Mouse (Mus musculus) stomach, embryonic 14.5 days (tissue): ENCODE measurements around the gene Tbx6. TPM values are rescaled to one million over a fixed set of nuclear protein-coding genes. Genes with fewer than 3 reads are reported as not detected.

Source experiments
- ATAC-seq: fragments of 200-750 bp; cut with Nextera tagmentation; 2 replicates; pipeline ENCODE4 v1.8.0; 2017; ENCODE audit warnings: low read depth, moderate TSS enrichment; ENCODE audit not compliant: insufficient number of reproducible peaks, insufficient read depth, low FRiP score
- H3K27ac ChIP-seq: fragments of 300-500 bp; sonication (generic); 2 replicates; pipeline ENCODE4 v1.5.1; 2014; ENCODE audit warnings: mild to moderate bottlenecking, low read length, moderate library complexity, mixed read lengths
- H3K27me3 ChIP-seq: fragments of 300-500 bp; sonication (generic); 2 replicates; pipeline ENCODE4 v1.6.1; 2014; ENCODE audit warnings: low read length, control low read depth, mixed read lengths; ENCODE audit not compliant: control insufficient read depth, insufficient read depth
- H3K36me3 ChIP-seq: fragments of 300-500 bp; sonication (generic); 2 replicates; pipeline ENCODE4 v1.6.1; 2014; ENCODE audit warnings: mild to moderate bottlenecking, control low read depth, low read length, moderate library complexity, mixed read lengths; ENCODE audit not compliant: control insufficient read depth, insufficient read depth
- H3K4me1 ChIP-seq: fragments of 300-500 bp; sonication (generic); 2 replicates; pipeline ENCODE4 v1.6.1; 2014; ENCODE audit warnings: low read length, control low read depth, mixed read lengths; ENCODE audit not compliant: control insufficient read depth, insufficient read depth
- H3K4me2 ChIP-seq: fragments of 300-500 bp; sonication (generic); replicated peaks from 2 replicates; pipeline ENCODE4 v1.6.1; 2014; ENCODE audit warnings: low read depth, low read length, control low read depth
- H3K4me3 ChIP-seq: fragments of 300-500 bp; sonication (generic); 2 replicates; pipeline ENCODE4 v1.5.1; 2014; ENCODE audit warnings: low read depth, low read length, control low read depth
- H3K9ac ChIP-seq: fragments of 300-500 bp; sonication (generic); replicated peaks from 2 replicates; pipeline ENCODE4 v1.6.1; 2014; ENCODE audit warnings: low read depth, mild to moderate bottlenecking, control low read depth, low read length, moderate library complexity, mixed read lengths
- H3K9me3 ChIP-seq: fragments of 300-500 bp; sonication (generic); 2 replicates; pipeline ENCODE4 v1.6.1; 2016; ENCODE audit warnings: low read depth, low read length, control low read depth; ENCODE audit not compliant: control insufficient read depth
- WGBS: fragments of 180-500 bp; shearing (Covaris S2); extraction: QIAGEN DNeasy Blood & Tissue Kit; methylation state at CpG from one replicate; pipeline ENCODE4 v1.1.7; 2014; 5-methylcytosine and 5-hydroxymethylcytosine counted together
- polyA plus RNA-seq: library from polyadenylated mRNA; unstranded; fragments of >200 nt; fragmentation: Nextera tagmentation; extraction: Ambion mirVana; gene quantifications from 2 replicates; pipeline ENCODE4 v1.2.1, GENCODE M21; 2014

The Tbx6 gene
- polyA plus RNA-seq, 1 experiment from 2014 or later = 0.56 TPM

DNA sequence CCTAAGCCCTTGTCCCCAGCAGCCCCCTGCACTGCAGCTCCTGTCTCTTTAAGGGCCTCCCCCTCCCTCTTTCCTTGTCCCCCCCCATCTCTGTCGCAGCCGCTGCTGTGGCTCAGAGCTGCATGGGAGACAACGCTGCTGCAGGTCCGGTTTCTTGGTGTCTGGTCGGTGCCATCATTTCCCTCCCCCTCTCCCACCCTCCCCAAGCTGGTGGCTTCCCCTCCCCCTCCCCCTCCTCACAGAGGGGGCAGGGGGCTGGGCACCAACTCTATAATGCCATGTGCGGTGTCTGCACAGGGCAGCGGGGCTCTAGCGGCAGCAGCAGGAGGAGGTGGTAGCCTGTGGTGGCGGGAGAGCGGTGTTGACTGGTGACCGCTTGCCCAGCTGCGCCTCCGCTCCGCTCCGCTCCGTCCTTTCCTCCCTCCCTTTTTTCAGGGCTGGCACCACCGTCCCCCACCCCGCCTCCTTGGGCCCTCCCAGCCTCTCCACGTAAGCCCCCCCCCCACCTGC is 42.0 kb downstream of the Tbx6 start:
- H3K4me1 ChIP-seq = no peaks in the 10 kb centered on the region
- H3K9ac ChIP-seq = no peak overlapping the region

DNA sequence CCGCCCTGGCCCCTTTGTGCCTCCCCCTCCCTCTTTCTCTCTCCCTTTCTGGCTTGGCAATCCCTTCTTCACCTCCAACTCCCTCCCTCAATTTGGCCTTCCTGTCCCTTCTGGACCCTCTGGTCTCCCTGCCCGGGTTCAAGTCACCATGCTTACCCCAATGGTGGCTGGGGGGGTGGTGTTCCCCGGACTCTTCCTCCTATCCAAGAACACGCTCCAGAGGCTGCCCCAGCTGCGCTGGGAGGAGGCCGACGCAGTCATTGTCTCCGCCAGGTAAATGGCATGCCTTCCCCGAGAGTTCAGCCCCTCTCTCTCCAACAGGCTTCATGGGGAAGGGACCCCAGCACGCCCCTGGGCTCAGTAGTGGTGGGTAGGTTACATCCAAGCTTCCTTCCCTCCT is 42.7 kb downstream of the Tbx6 start:
- ATAC-seq = no peak

More for the DNA sequence above, 42.0 kb downstream of the Tbx6 start:
- H3K4me3 ChIP-seq = peak overlapping the region; percentile 19
- H3K27me3 ChIP-seq = 0 out of 2 replicates have a peak, but pooled peaks cover 9% of the 10 kb centered on the region
- no peaks in the 10 kb centered on the region for H3K36me3 ChIP-seq
- H3K4me2 ChIP-seq = peak overlapping the region; percentile 33
- no peak overlapping the region for H3K27ac ChIP-seq
- no peaks in the 10 kb centered on the region for H3K9me3 ChIP-seq
- no peak for ATAC-seq
- 2% methylated on average over 17 of the region's 19 CpGs for WGBS

DNA sequence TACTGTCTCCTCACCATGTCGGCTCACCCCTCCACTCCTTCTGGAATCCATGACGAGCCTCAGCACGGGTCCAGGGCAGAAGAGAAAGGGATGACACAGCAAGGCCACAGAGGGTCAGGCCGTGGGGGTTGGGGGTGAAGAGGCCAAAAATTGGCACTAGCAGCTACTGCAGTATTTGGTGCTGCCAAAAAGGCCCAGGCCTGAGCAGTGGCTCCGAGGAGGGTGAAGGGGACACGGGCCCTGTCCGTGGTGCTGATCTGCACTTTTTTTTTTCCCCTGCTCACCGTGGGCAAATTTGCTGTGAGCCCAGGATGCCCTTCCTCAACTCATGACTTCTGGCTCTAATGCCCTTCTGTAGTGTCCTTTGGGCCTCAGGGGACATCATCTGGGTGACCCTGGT is 44.1 kb downstream of the Tbx6 start:
- Histone ChIP-seq H3K9ac (no peak overlapping the region), H3K27ac (no peak overlapping the region), H3K9me3 (no peaks in the 10 kb centered on the region), H3K4me2 (no peak overlapping the region), H3K27me3 (0 out of 2 replicates have a peak, but pooled peaks cover 9% of the 10 kb centered on the region), H3K4me3 (no peak overlapping the region), H3K36me3 (no peaks in the 10 kb centered on the region), H3K4me1 (no peaks in the 10 kb centered on the region)
- 23% methylated on average over 8 of the region's 8 CpGs for WGBS
- no peak for ATAC-seq

More for the DNA sequence above, 42.7 kb downstream of the Tbx6 start:
- H3K4me1 ChIP-seq = no peaks in the 10 kb centered on the region
- WGBS = 19% methylated on average over 10 of the region's 10 CpGs
- H3K27me3 ChIP-seq = 0 out of 2 replicates have a peak, but pooled peaks cover 9% of the 10 kb centered on the region
- H3K9ac ChIP-seq = no peak overlapping the region
- H3K4me3 ChIP-seq = no peak overlapping the region
- H3K4me2 ChIP-seq = no peak overlapping the region
- H3K27ac ChIP-seq = no peak overlapping the region
- no peaks in the 10 kb centered on the region for H3K9me3 ChIP-seq
- H3K36me3 ChIP-seq = no peaks in the 10 kb centered on the region

DNA sequence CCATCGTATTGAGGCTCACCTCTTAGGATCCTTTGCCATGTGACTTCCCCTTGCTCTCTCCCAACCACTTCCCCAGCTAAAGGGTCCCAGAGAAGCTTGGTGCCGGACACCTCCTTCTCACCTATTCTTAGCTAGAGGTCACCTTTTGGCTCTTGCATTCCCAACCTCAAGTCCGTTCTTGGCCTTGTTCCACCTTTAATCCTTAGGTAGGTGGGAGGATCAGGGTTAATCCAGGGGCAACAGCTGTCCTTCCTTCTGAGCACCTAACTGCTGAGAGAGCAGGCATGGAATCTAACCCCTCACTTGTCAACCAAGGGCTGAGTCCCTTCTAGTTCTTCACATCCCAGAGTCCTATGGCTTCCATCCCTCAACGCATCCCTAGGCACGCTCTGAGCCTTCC is 44.7 kb downstream of the Tbx6 start:
- H3K4me3 ChIP-seq = no peak overlapping the region
- no peaks in the 10 kb centered on the region for H3K9me3 ChIP-seq

DNA sequence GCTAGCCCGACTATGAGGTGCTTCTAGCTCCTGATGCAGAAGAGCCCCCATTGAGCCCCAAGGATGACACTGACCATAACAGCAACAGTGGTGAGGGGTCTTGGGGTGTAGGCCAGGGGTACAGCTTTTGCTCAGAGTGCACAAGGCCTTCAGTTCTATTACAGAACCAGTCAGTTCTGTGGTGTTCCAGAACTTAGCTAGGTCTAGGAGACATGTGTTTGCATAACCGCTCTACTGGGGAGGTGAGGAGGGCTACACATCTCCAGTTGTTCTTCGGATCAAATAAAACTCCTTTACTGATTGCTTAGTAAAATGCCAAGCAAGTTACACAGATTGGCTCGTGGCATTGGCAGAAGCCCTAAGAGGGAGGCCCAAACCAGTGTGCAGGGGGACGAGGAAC is 50.3 kb downstream of the Tbx6 start, which contains the start of gene 4930451I11Rik:
TSS of gene 4930451I11Rik (minus strand) at position 101 of the 400 bp plus-strand sequence.
- H3K9ac ChIP-seq = no peak within 1 kb of the TSS
- H3K9me3 ChIP-seq = no peaks in the 10 kb centered on the region
- 61% methylated on average over 5 of the region's 5 CpGs for WGBS
- ATAC-seq = no peak
- no peak within 1 kb of the TSS for H3K27ac ChIP-seq
- no peaks in the 10 kb centered on the region for H3K4me1 ChIP-seq
- peak within 1 kb of the TSS; percentile 25 for H3K4me3 ChIP-seq
- H3K4me2 ChIP-seq = peak within 1 kb of the TSS; percentile 46
- no peaks in the 10 kb centered on the region for H3K27me3 ChIP-seq
- H3K36me3 ChIP-seq = no peaks in the 10 kb centered on the region

More for the DNA sequence above, 44.7 kb downstream of the Tbx6 start:
- no peak for ATAC-seq
- Histone ChIP-seq H3K27me3 (0 out of 2 replicates have a peak, but pooled peaks cover 9% of the 10 kb centered on the region), H3K9ac (no peak overlapping the region), H3K36me3 (no peaks in the 10 kb centered on the region), H3K4me2 (no peak overlapping the region), H3K4me1 (no peaks in the 10 kb centered on the region), H3K27ac (no peak overlapping the region)
- WGBS = 67% methylated on average over 5 of the region's 5 CpGs

DNA sequence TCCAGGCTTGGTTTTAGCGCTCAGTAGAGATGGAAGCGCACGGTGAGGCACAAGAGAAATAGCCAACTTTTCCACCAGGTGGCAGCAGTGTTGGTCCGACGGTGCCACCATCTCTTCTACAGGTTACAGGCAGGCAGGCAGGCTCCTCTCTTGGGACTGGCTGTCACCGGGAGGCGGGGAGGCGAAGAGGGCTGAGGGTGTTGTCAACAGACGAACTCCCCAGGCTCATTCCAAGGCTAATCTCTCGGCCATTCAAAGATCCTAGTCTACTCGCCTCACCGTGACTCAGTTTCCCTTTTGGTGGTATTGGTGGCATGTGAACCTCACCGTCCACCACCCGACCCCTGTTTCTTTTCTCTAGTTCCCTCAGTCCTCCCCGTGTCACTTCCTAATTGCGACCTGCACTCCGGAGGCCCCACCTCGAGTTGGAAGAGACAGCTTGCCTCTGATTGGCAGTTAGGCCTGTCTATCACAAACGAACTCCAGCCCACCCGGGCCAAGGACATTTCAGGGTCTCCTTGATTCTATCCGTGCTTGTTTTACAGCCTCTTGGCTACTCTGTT is 50.8 kb downstream of the Tbx6 start:
- H3K36me3 ChIP-seq = no peaks in the 10 kb centered on the region
- ATAC-seq = peak; percentile 81; the same call in 1 of the 2 replicates
- H3K4me1 ChIP-seq = no peaks in the 10 kb centered on the region
- H3K4me3 ChIP-seq = peak overlapping the region; percentile 25
- H3K27me3 ChIP-seq = no peaks in the 10 kb centered on the region
- under 1% methylated on average over 21 of the region's 21 CpGs for WGBS
- no peak overlapping the region for H3K9ac ChIP-seq
- H3K27ac ChIP-seq = no peak overlapping the region
- no peaks in the 10 kb centered on the region for H3K9me3 ChIP-seq
- H3K4me2 ChIP-seq = peak overlapping the region; percentile 46

DNA sequence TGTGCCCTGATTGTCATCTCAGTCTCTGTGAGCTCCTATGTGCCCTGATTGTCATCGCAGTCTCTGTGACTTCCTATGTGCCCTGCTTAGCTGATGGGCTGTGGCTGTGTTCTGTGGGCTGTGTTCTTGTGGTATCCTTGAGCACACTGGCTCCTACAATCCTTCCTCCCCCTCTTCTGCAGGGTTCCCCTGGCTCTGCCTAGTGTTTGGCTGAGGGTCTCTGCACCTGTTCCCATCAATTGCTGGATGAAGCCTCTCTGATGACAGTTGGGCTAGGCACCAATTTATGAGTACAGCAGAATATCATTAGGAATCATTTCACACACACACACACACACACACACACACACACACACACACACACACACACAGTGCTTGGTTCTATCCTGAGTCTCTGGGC is 52.0 kb downstream of the Tbx6 start:
- Histone ChIP-seq H3K36me3 (no peaks in the 10 kb centered on the region), H3K9ac (no peak overlapping the region), H3K4me3 (no peak overlapping the region), H3K9me3 (no peaks in the 10 kb centered on the region), H3K27ac (no peak overlapping the region), H3K4me2 (no peak overlapping the region), H3K27me3 (no peaks in the 10 kb centered on the region), H3K4me1 (no peaks in the 10 kb centered on the region)
- no peak for ATAC-seq
- 80% methylated on average over 1 of the region's 1 CpGs for WGBS
